Mouse (Mus musculus) testis, adult 2 months (tissue): ENCODE data around the gene Oxnad1.

Source experiments
- CTCF ChIP-seq: fragments of 200-500 bp; IDR thresholded peaks from 2 replicates; pipeline ENCODE4 v1.5.1; 2012; ENCODE audit warnings: low read depth, mild to moderate bottlenecking, inconsistent platforms, low read length, moderate library complexity; ENCODE audit not compliant: control insufficient read depth, insufficient read depth, insufficient replicate concordance
- POLR2A ChIP-seq: fragments of 200-500 bp; IDR thresholded peaks from 2 replicates; pipeline ENCODE4 v1.6.1; 2012; ENCODE audit warnings: low read depth, mild to moderate bottlenecking, inconsistent platforms, low read length, moderate library complexity; ENCODE audit not compliant: control insufficient read depth

DNA sequence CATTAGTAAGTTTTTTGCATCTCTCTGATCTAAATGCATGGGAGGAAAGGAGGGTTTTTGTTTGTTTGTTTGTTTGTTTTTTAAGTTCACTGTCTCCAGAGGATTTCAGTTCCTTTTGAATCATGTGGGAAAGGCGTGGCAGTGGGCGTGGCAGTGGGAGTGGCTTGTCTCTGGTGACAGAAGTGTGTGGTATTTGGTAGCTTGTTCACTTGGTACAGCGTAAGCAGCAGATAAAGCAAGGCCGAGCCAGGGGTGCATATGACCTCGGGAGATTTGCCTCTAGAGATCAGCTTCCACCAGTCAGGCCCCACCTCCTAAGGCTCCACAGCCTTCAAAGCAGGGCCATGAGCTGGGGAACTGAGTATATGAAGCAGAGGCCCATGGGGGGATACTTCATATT is 31.3 kb upstream of the Oxnad1 start:
- TF ChIP-seq POLR2A (no peak), CTCF (no peak)
